Mouse (Mus musculus): ENCODE results near the gene Gcnt7.

DNA sequence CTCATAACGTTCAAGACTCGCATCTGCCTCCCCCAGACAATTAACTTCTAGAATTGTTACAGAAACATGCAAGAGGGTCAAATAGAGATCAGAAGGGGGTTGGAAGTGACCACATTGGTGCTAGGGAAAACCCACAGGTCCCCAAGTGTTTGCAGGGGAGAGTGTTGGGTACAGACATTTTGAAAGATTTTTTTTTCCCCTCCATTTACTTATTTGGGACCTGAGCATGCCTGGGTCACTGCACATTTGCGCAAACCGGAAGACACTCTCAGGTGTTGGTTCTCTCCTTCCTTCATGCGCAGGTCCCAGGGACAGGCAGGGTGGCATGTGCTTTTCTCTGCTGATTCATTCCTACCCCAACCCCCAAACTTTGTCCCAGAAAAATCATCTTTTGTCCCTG, 41.5 kb downstream of the Gcnt7 start:
- no peak for TF ChIP-seq GATA1 (IDR thresholded peaks at IDR 0.05; ENCODE audit: borderline replicate concordance, low read length)
- TF ChIP-seq FLI1 (IDR thresholded peaks at IDR 0.05; ENCODE audit: low read length) = no peak

Measured in megakaryocyte, embryonic 14.5 days (primary cell).